Mouse (Mus musculus) liver, adult 2 months (tissue): ENCODE results near the gene Usp18. TPM values are rescaled to one million over a fixed set of nuclear protein-coding genes. Genes with fewer than 3 reads are reported as not detected.
A peak's percentile ranks its signal among the peaks of the same experiment; 100 is the strongest.

Experiments
- DNase-seq: peaks from one replicate; pipeline ENCODE4 v3.0.0-alpha.2; 2011; ENCODE audit warnings: low read depth, low spot score; ENCODE audit errors: extremely low read depth
- H3K27ac ChIP-seq: fragments of 200-500 bp; replicated peaks from 2 replicates; pipeline ENCODE4 v1.5.1; 2012; ENCODE audit warnings: low read depth, mild to moderate bottlenecking, control low read depth, inconsistent platforms, low read length; ENCODE audit not compliant: insufficient read depth
- H3K27me3 ChIP-seq: fragments of 200-500 bp; 2 replicates; pipeline ENCODE4 v1.6.1; 2012; ENCODE audit warnings: mild to moderate bottlenecking, moderate library complexity, low read length, inconsistent platforms; ENCODE audit not compliant: control insufficient read depth, insufficient read depth
- H3K36me3 ChIP-seq: fragments of 200-500 bp; 2 replicates; pipeline ENCODE4 v1.6.1; 2012; ENCODE audit warnings: low read length, inconsistent platforms; ENCODE audit not compliant: control insufficient read depth, insufficient read depth
- H3K4me1 ChIP-seq: fragments of 200-500 bp; 2 replicates; pipeline ENCODE4 v1.6.1; 2011; ENCODE audit warnings: low read length; ENCODE audit not compliant: control insufficient read depth, insufficient read depth
- H3K4me3 ChIP-seq: fragments of 200-500 bp; 2 replicates; pipeline ENCODE4 v1.5.1; 2011; ENCODE audit warnings: low read depth, mild to moderate bottlenecking, control low read depth, low read length, moderate library complexity; ENCODE audit not compliant: insufficient read depth
- H3K79me2 ChIP-seq: fragments of 200-500 bp; 2 replicates; pipeline ENCODE4 v1.6.1; 2012; ENCODE audit warnings: inconsistent platforms, mild to moderate bottlenecking, low read length, moderate library complexity; ENCODE audit not compliant: control insufficient read depth, insufficient read depth
- H3K9ac ChIP-seq: fragments of 200-500 bp; 2 replicates; pipeline ENCODE4 v1.6.1; 2012; ENCODE audit warnings: low read depth, mild to moderate bottlenecking, control low read depth, inconsistent platforms, low read length
- CTCF ChIP-seq: fragments of 200-500 bp; IDR thresholded peaks from 2 replicates; pipeline ENCODE4 v1.5.1; 2011; ENCODE audit warnings: low read depth, low read length, control low read depth
- POLR2A ChIP-seq: fragments of 200-500 bp; IDR thresholded peaks from 2 replicates; pipeline ENCODE4 v1.6.1; 2011; ENCODE audit warnings: low read length, control low read depth; ENCODE audit not compliant: insufficient read depth; ENCODE audit errors: extremely low read depth
- WGBS: fragments of 180-500 bp; shearing (Covaris S2); methylation state at CpG from one replicate; pipeline ENCODE4 v1.1.7; 2018; 5-methylcytosine and 5-hydroxymethylcytosine counted together
- polyA plus RNA-seq: library from polyadenylated mRNA; depleted of rRNA; stranded (reverse); fragments of >200 nt; gene quantifications from 2 replicates; pipeline ENCODE4 v1.2.3, GENCODE M21; 2012
- total RNA-seq: library from RNA; depleted of rRNA; stranded (reverse); fragments of >200 nt; gene quantifications from 2 replicates; pipeline ENCODE4 v1.2.3, GENCODE M21; 2014

The Usp18 gene
- total and polyA plus RNA-seq, 2 experiments = 25.5 to 27.8 TPM

- Histone ChIP-seq H3K36me3 (peaks cover 2% of the 10 kb centered on the region; the same call in 1 of the 2 replicates), H3K4me1 (peaks cover 6% of the 10 kb centered on the region), H3K27ac (no peak overlapping the region), H3K4me3 (no peak overlapping the region), H3K27me3 (no peaks in the 10 kb centered on the region), H3K79me2 (no peaks in the 10 kb centered on the region), H3K9ac (no peak overlapping the region)
- no peak for DNase-seq
- TF ChIP-seq CTCF (no peak), POLR2A (no peak)
- WGBS = 91% methylated on average over 2 of the region's 2 CpGs
Measured at GRCm38 (mm10) chr6:121209584-121209983, 36.1 kb upstream of the Usp18 start.

DNA sequence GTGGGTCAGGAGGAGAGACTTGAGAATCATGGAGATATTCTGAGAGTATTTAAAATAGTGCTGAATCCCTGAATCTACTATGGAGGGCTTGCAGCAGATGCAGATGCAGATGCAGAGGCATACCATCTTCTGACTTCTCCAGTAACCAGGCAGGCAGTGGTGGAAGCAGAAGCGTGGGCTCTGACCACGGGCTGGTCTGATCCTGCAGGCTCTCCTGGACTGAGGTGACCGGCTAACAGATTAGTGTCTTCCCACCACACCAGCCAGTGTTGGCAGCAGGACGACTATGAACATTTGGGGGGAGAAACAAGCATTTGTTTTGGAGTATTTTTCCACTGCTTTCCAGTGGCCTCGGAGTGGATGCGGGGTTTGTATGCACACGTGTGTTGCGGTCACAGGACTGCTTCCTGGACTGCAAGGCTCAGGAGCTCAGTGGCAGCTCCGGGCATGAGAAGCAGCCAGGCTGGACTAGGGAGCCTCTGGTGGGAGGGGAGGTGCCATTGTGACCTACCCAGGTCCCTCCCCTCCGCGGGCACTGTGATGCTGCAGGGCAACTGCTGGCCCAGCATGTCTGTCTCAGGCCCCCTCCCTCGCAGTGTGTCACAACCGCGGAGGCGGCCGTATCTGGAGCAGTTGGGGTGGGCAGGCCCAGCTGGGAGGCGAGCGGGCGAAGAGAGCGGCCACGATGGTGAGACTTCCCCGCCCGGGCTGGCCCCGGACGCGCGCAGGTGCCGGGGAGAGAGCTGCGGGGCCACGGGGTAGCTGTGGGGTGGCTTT is 35.4 kb upstream of the Usp18 start, which contains the start of gene Tuba8:
Gene Tuba8, plus strand, starts transcription at position 548 of the 777 bp plus-strand sequence.
- H3K36me3 ChIP-seq = no peaks in the 10 kb centered on the region
- WGBS = 10% methylated on average over 30 of the region's 30 CpGs
- peak within 1 kb of the TSS; percentile 14; the same call in 1 of the 2 replicates for H3K9ac ChIP-seq
- peak within 1 kb of the TSS; percentile 42 for H3K4me3 ChIP-seq
- H3K27me3 ChIP-seq = no peaks in the 10 kb centered on the region
- no peaks in the 10 kb centered on the region for H3K79me2 ChIP-seq
- DNase-seq = no peak
- H3K4me1 ChIP-seq = peaks cover 6% of the 10 kb centered on the region
- H3K27ac ChIP-seq = no peak within 1 kb of the TSS
- TF ChIP-seq POLR2A = 0 out of 2 replicates have a peak, but pooled peaks have one; percentile 6
- no peak for TF ChIP-seq CTCF

DNA sequence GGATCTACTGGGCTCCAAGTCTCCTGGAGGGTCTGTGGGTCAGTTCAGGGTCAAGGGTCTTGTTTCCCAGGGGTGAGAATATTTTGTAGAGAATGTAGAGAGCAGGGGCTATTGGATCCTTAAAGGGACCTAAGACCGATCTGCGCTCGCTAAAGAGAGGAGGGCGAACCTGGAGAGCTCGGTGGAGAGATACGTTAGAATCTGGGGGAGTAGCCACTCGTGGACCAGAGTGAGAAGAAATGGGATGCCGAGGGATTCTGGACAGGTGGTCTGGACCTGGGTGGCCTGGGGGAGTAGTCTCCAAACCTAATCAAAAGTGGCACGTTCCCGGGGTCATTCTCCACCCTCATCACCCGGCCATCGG is 34.8 kb upstream of the Usp18 start:
- no peaks in the 10 kb centered on the region for H3K36me3 ChIP-seq
- TF ChIP-seq POLR2A (no peak), CTCF (no peak)
- H3K4me1 ChIP-seq = peaks cover 6% of the 10 kb centered on the region
- 2% methylated on average over 12 of the region's 12 CpGs for WGBS
- peak overlapping the region; percentile 14; the same call in 1 of the 2 replicates for H3K9ac ChIP-seq
- no peak for DNase-seq
- no peaks in the 10 kb centered on the region for H3K79me2 ChIP-seq
- H3K27me3 ChIP-seq = no peaks in the 10 kb centered on the region
- peak overlapping the region; percentile 42 for H3K4me3 ChIP-seq
- no peak overlapping the region for H3K27ac ChIP-seq

DNA sequence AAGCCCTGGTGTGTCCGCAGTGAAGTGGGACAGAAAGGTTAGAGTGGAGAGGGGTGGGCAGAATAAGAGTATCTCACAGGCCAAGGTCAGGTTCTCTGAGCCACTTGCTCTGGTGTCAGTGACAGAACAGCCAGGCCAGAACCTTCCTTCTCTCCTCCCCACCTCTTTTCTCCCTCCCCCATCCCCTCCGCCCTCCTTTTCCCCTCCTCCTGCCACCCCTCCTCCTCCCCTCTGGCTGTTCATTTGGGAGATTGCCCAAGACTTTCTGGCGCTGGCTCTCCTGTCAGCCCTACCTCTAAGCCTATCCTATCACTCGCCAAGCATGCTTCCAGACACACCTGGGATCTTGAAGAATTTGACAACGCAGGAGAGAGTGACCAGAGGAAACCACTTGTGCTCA is 34.0 kb upstream of the Usp18 start:
- H3K4me3 ChIP-seq = no peak overlapping the region; the same call in 1 of the 2 replicates
- DNase-seq = peak; percentile 39
- H3K4me1 ChIP-seq = peaks cover 6% of the 10 kb centered on the region
- H3K9ac ChIP-seq = no peak overlapping the region
- no peak overlapping the region for H3K27ac ChIP-seq
- no peaks in the 10 kb centered on the region for H3K36me3 ChIP-seq
- H3K27me3 ChIP-seq = no peaks in the 10 kb centered on the region
- H3K79me2 ChIP-seq = no peaks in the 10 kb centered on the region
- WGBS = 21% methylated on average over 5 of the region's 5 CpGs
- TF ChIP-seq POLR2A = no peak
- no peak for TF ChIP-seq CTCF

GRCm38 (mm10) chr6:121212988-121213387 is 32.7 kb upstream of the Usp18 start:
- Histone ChIP-seq H3K27ac (no peak overlapping the region), H3K36me3 (no peaks in the 10 kb centered on the region), H3K79me2 (no peaks in the 10 kb centered on the region), H3K4me3 (no peak overlapping the region), H3K9ac (no peak overlapping the region), H3K4me1 (peaks cover 6% of the 10 kb centered on the region), H3K27me3 (no peaks in the 10 kb centered on the region)
- no peak for DNase-seq
- no peak for TF ChIP-seq POLR2A
- TF ChIP-seq CTCF = no peak
- 89% methylated on average over 4 of the region's 4 CpGs for WGBS

DNA sequence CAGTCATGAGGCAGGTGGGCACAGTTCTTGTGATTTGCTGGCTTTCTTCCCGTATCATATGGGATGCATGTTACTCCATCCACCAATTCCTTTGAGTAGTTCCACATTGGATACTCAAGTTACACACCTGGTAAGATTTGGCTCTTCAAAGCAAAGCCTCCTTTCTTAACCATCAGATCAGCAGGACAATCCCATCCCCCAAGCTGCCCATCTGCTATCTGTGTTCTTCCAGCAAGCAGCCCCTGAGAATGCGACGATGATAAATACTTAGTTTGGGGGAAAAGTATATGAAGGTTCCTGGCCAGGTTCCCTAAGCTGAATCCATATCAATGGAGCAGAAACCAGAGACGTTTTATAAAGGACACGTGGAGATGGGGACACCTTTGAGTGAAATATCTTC is 31.5 kb upstream of the Usp18 start:
- no peak for DNase-seq
- no peaks in the 10 kb centered on the region for H3K36me3 ChIP-seq
- no peaks in the 10 kb centered on the region for H3K79me2 ChIP-seq
- H3K27me3 ChIP-seq = no peaks in the 10 kb centered on the region
- H3K27ac ChIP-seq = no peak overlapping the region
- TF ChIP-seq POLR2A (no peak), CTCF (no peak)
- no peak overlapping the region for H3K9ac ChIP-seq
- peaks cover 6% of the 10 kb centered on the region for H3K4me1 ChIP-seq
- no peak overlapping the region for H3K4me3 ChIP-seq
- WGBS = 95% methylated on average over 5 of the region's 5 CpGs
